Mouse (Mus musculus) hindlimb bud, embryonic 11.5 days (tissue): ENCODE measurements around the gene Clec3b.

ENCODE experiments used
- DNase-seq: peaks from one replicate; pipeline ENCODE4 v3.0.0-alpha.2; 2012; ENCODE audit warnings: low read depth, low spot score; ENCODE audit errors: extremely low spot score

The Clec3b gene

DNA sequence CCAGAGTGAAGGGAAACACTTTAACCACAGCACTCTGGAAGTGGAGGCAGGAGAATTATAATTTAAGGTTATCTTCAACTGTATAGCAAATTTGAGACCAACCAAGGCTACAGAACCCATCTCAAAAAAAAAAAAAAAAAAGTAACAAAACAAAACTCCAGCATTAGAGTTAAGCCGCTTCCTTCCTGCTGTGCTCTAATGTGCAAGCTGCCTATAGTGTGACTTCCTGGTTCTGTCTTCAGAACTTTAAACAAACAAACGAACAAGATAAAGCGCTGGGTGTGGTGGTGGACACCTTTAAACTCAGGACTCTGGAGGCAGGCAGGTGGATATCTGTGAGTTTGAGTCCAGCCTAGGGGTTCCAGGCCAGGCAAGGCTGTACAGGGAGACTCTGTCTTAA lies 1.3 kb downstream of the Clec3b start:
- DNase-seq, result no peak

GRCm38 (mm10) chr9:123153121-123153520 lies 2.4 kb downstream of the Clec3b start:
- DNase-seq, result no peak

GRCm38 (mm10) chr9:123156910-123157361 lies 6.2 kb downstream of the Clec3b start:
- no peak for DNase-seq

DNA sequence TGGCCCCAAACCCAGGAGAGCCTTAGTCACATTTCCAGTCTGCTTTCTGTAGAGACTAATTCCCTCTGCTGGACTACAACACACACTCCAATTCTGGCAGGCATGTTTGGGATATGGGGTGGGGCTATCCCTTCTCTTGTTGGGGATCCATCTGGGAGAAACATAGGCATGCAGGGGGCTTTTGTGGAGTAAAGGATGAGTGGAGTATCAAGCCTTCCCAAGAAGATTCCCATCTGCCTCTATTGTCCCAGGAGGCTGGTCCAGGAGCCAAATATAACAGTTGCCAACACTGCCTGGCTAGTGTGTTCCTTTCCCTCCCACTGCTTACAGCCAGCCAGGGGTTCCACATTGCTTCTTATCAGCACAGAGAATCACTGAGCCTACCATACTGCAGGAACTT lies 7.0 kb downstream of the Clec3b start:
- no peak for DNase-seq

DNA sequence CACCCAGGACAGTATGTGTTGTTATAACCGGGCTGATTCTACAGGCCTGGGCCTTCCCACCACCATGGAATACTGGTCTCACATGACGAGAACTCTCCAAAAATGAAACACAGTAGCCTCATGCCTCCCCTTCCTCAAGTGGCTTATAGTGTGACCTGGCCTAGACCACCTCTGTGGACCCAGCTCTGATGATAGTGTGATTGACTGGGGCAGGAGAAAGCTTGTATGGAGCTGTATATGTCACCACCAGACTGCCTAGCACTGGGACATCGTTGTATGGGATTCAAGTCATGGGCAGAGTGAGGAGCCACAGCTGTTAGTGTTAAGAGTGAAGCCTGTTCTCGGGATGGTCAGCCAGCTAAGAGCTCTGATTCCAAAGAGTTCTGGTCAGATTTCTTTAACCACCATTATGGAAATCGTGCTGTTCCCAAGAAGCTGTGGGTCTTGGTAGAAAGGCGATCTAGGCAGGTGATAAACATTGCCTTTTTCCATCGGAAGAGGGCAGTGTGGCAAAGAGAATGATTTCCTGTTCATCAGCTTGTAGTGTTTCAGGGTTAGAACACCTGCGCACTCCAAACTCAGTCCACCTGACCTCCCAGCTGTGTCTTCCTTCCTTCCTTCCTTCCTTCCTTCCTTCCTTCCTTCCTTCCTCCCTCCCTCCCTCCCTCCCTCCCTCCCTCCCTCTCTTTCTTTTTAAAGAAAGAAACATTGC lies 7.5 kb downstream of the Clec3b start:
- DNase-seq, result no peak

GRCm38 (mm10) chr9:123159330-123159729 lies 8.6 kb downstream of the Clec3b start:
- peak; percentile 41 for DNase-seq

GRCm38 (mm10) chr9:123161792-123162191 lies 11.0 kb downstream of the Clec3b start:
- no peak for DNase-seq

GRCm38 (mm10) chr9:123162985-123163694 lies 12.4 kb downstream of the Clec3b start:
- DNase-seq, result no peak

- no peak for DNase-seq
Observed at GRCm38 (mm10) chr9:123165781-123166443, 15.2 kb downstream of the Clec3b start.

DNA sequence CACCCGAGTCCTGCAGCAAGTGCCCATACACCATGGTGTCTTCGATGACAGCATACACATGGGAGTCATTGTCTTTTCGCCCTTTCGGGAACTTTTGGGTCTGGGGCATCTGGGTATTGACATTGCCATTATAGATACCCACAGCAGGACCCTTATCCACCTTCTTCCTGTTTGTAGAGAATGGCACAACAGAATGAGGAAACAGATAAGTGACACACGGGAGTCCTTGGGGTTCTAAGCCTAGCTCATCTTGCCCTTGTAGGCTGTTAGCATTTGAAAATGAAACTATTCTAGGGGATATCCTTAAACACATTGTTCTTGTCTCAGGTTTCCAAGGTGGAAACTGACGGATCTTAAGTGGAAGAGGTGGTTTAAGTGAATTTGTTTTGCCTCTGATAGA lies 23.0 kb downstream of the Clec3b start:
- DNase-seq, result no peak

DNA sequence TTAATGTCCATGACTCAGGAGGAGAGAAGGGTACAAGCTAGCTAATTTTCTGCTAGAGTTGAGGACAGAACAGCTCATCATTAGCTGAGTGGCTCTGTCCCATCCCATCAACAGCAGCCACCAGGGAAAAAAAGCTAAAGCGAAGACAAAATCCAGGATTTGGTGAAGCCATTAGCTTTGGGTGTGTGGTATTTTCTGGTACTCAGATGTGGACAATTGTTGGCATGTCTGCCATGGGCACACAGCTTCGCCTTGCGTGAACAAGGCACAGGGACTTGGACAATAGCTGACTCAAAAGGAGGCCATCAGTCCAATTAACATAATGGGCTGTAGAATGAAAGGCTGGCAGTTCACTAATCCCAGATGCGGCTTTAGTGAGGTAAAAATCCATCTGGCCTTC lies 23.6 kb downstream of the Clec3b start:
- DNase-seq, result no peak

GRCm38 (mm10) chr9:123177380-123178048 lies 26.8 kb downstream of the Clec3b start:
- no peak for DNase-seq

DNA sequence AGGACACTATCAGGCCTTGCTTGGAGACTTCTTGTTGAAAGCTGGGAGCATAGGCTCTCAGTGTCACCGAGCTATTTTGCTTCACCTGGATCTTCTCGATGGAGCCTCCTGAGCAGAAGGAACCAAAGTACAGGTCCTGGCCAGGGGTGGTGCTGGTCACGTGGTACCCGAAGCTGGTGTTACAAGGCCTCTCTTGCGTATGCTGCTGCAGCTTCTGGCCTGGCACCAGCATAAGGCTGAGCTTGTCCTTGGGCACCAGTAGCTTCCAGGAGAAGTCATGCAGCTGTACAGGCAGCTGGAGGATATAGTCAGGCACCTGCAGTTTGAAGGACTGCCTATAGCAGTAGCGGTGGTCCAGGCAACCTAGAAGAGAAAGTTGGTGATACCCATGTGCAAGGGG lies 29.3 kb downstream of the Clec3b start:
- DNase-seq, result no peak

DNA sequence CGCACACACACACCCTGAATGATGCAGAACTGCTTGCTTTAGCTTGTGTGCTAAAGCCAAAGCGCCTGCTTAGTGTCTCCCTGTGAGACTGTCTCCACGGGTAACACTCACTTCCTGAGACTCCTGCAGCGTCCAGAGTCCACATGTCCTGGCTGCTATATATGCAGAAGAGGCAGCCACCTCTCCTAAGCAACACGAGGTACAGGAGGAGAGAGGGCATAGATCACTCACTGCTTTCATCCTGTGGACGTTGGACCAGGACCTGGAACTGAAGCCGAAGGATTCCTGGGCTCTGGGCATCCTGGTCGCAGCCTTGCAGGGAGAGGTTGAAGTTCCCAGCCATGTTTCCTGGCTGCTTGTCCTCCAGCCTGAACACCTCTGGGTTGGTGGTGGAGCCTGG lies 32.5 kb downstream of the Clec3b start:
- DNase-seq, result no peak

GRCm38 (mm10) chr9:123185546-123185945 lies 34.8 kb downstream of the Clec3b start:
- DNase-seq, result no peak

- DNase-seq, result no peak
Observed at GRCm38 (mm10) chr9:123186151-123186550, 35.4 kb downstream of the Clec3b start.

DNA sequence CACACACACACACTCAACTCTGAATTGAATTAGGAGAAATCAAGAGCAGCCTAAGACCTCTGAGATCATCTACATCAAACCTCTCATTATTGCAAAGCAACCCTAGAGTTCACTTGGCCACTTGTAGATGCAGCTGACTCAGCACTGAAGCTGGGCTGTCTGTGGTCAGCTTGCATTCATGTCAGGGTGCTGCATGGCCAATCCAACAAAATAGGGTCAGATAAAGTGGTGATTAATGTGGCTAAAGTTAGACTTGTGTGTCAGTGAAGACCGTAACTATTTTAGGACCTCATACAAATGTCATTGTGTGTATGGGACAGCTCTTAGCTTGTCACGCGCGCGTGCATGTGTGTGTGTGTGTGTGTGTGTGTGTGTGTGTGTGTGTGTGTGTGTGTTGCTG lies 36.8 kb downstream of the Clec3b start:
- no peak for DNase-seq

GRCm38 (mm10) chr9:123188271-123188670 lies 37.5 kb downstream of the Clec3b start:
- DNase-seq, result no peak

DNA sequence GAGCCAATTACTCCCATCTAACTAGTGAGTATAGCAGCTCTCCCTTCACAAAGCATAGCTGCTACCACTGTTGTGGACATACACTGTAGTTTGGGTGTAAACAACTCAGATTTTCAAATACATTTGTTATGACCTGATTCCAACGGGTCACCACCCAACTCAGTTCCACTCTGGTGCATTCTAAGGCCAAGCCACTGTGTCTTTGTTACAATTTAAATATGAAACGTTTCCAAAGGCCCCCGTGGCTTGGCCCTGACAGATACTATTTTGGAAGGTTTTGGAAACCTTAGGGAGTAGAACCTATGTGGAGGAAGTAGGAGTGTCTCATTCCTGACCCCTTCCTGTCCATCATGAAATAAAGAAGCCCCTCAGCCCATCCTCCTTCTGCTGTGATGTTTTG lies 49.4 kb downstream of the Clec3b start:
- DNase-seq, result no peak

DNA sequence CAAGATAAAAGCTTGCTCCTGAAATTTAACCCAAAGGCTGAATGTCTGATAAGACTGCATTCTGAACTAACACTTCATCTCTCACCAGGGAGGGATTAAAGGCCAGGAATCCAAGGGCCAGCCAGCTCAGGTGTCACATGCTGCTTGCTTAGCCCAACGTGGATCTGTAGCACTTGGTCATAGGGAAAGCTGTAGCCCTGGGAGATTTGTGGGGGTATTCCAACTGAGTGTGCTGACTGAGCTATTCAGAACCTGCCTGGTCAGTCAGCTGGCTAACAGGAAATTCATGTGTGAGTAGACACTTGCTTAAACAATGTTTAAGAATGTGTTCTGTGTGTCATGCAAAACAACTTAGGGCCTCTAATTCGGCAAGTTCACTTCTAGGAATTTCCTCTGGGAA lies 55.8 kb downstream of the Clec3b start:
- DNase-seq, result no peak

DNA sequence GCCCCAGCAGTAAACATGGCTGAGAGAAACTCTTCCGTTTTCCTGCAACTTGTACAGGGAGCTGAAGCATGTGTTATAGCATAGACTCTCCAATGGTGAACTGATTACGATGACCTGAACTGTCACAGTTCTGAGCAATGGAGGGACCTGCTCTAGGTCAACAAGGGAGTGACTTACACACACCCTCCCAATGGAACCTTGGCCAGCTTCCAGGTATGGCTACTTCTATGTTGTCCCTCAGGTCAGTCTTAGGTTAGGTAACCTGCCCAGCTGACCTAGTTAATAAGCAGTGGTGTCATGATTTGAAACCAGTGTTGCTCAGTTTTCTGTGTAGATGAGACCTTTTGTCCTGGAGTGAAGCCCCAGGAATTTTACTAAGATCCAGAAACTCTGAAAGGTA lies 56.2 kb downstream of the Clec3b start:
- DNase-seq, result no peak
